Mouse (Mus musculus): Measurements from ENCODE around the gene Osgin1. TPM values are rescaled to one million over a fixed set of nuclear protein-coding genes. Genes with fewer than 3 reads are reported as not detected.

Osgin1 gene
- 0.40 TPM in 1 of 2 replicates, not detected in the other for polyA plus RNA-seq (2015; fragmentation: Nextera tagmentation; extraction: Ambion mirVana)

DNA sequence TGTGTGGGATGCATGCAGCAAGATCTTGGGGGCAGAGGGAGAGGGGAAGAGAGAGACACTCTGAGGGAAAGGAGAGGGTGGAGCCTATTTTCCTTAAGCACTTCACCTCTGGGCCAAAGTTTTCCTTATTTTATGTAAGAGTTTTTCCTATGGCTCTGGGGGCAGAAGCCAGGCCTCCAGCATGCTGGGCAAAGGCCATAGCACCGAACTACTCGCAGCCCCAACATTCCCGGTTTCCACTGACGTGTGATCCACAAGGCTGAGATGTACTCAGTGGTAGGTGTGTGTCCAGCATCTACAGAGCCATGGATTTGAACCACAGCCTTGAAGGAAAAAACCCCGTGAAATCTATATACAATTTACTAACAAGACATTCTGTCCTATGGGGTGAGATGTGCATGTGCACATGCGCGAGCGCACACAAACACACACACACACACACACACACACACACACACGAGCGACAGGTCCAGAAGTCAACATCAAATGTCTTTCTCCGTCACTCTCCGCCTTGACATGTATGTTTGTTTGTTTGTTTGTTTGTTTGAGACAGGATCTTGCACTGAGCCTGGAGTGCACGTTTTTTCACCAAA is at the start of gene Osgin1:
Osgin1 (plus strand) TSS at position 543 of the 593 bp plus-strand sequence.
- 90% methylated on average over 13 of the region's 13 CpGs for WGBS
- Histone ChIP-seq H3K36me3 (no peaks in the 10 kb centered on the region), H3K27me3 (no peaks in the 10 kb centered on the region), H3K4me1 (replicated peaks) (no peaks in the 10 kb centered on the region), H3K4me2 (no peak within 1 kb of the TSS), H3K9ac (no peak within 1 kb of the TSS), H3K4me3 (no peak within 1 kb of the TSS), H3K9me3 (no peaks in the 10 kb centered on the region), H3K27ac (replicated peaks) (no peak within 1 kb of the TSS)
- ATAC-seq (ENCODE audit: low read depth): no peak

- H3K36me3 ChIP-seq: no peaks in the 10 kb centered on the region
- H3K27ac ChIP-seq (replicated peaks): no peak overlapping the region
- no peak for ATAC-seq (ENCODE audit: low read depth)
- no peak overlapping the region for H3K9ac ChIP-seq
- H3K4me1 ChIP-seq (replicated peaks): no peaks in the 10 kb centered on the region
- H3K4me3 ChIP-seq: no peak overlapping the region
- 24% methylated on average over 10 of the region's 10 CpGs for WGBS
- H3K27me3 ChIP-seq: no peaks in the 10 kb centered on the region; the same call in 1 of the 2 replicates
- H3K9me3 ChIP-seq: no peaks in the 10 kb centered on the region
- no peak overlapping the region for H3K4me2 ChIP-seq
Measured at GRCm38 (mm10) chr8:119384478-119384877, 49.4 kb upstream of the Osgin1 start.

GRCm38 (mm10) chr8:119385854-119386253 is 48.1 kb upstream of the Osgin1 start:
- Histone ChIP-seq H3K4me2 (no peak overlapping the region), H3K9me3 (no peaks in the 10 kb centered on the region), H3K27me3 (no peaks in the 10 kb centered on the region; the same call in 1 of the 2 replicates), H3K9ac (no peak overlapping the region), H3K4me3 (no peak overlapping the region), H3K27ac (replicated peaks) (no peak overlapping the region), H3K36me3 (no peaks in the 10 kb centered on the region), H3K4me1 (replicated peaks) (no peaks in the 10 kb centered on the region)
- no peak for ATAC-seq (ENCODE audit: low read depth)
- WGBS: 78% methylated on average over 6 of the region's 6 CpGs

DNA sequence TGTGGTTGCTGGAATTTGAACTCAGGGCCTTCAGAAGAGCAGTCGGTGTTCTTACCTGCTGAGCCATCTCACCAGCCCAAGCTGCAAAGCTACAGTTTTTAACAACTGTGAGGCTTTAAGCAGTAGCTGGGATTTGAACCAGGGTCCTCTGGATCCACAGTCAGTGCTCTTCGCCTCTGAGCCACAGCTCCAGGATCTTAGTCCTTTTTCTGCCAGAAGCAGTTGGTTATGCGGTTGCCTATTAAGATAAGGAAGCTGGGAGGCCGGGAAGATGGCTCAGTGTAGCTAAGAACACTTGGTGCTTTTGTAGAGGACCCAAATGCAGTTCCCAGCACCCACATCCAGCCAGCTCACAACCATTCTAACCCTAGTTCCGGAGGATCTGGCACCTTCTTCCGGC is 46.9 kb upstream of the Osgin1 start:
- no peak for ATAC-seq (ENCODE audit: low read depth)
- Histone ChIP-seq H3K27ac (replicated peaks) (no peak overlapping the region), H3K4me3 (no peak overlapping the region), H3K27me3 (no peaks in the 10 kb centered on the region; the same call in 1 of the 2 replicates), H3K4me2 (no peak overlapping the region), H3K4me1 (replicated peaks) (no peaks in the 10 kb centered on the region), H3K9me3 (no peaks in the 10 kb centered on the region), H3K36me3 (no peaks in the 10 kb centered on the region), H3K9ac (no peak overlapping the region)
- 78% methylated on average over 6 of the region's 6 CpGs for whole genome bisulfite sequencing

- Histone ChIP-seq H3K4me3 (peak overlapping the region; percentile 89), H3K36me3 (peaks cover 9% of the 10 kb centered on the region; the same call in 1 of the 2 replicates), H3K27ac (replicated peaks) (peak overlapping the region; percentile 91), H3K27me3 (no peaks in the 10 kb centered on the region), H3K9me3 (no peaks in the 10 kb centered on the region), H3K9ac (peak overlapping the region; percentile 96), H3K4me2 (peak overlapping the region; percentile 94), H3K4me1 (replicated peaks) (peaks cover 15% of the 10 kb centered on the region)
- no peak for ATAC-seq (ENCODE audit: low read depth)
- WGBS: 81% methylated on average over 9 of the region's 9 CpGs
Measured at GRCm38 (mm10) chr8:119394097-119394496, 39.8 kb upstream of the Osgin1 start.

- Histone ChIP-seq H3K4me1 (replicated peaks) (peaks cover 15% of the 10 kb centered on the region), H3K9ac (peak within 1 kb of the TSS; percentile 96), H3K9me3 (no peaks in the 10 kb centered on the region), H3K4me3 (peak within 1 kb of the TSS; percentile 89), H3K27me3 (no peaks in the 10 kb centered on the region), H3K4me2 (peak within 1 kb of the TSS; percentile 94), H3K27ac (replicated peaks) (peak within 1 kb of the TSS; percentile 91), H3K36me3 (peaks cover 9% of the 10 kb centered on the region; the same call in 1 of the 2 replicates)
- 3% methylated on average over 29 of the region's 44 CpGs for WGBS
- peak; percentile 96 for ATAC-seq (ENCODE audit: low read depth)
Measured at GRCm38 (mm10) chr8:119394524-119395026, 39.3 kb upstream of the Osgin1 start, which contains the start of gene Mlycd. Mlycd (plus strand) TSS chr8:119394878.

DNA sequence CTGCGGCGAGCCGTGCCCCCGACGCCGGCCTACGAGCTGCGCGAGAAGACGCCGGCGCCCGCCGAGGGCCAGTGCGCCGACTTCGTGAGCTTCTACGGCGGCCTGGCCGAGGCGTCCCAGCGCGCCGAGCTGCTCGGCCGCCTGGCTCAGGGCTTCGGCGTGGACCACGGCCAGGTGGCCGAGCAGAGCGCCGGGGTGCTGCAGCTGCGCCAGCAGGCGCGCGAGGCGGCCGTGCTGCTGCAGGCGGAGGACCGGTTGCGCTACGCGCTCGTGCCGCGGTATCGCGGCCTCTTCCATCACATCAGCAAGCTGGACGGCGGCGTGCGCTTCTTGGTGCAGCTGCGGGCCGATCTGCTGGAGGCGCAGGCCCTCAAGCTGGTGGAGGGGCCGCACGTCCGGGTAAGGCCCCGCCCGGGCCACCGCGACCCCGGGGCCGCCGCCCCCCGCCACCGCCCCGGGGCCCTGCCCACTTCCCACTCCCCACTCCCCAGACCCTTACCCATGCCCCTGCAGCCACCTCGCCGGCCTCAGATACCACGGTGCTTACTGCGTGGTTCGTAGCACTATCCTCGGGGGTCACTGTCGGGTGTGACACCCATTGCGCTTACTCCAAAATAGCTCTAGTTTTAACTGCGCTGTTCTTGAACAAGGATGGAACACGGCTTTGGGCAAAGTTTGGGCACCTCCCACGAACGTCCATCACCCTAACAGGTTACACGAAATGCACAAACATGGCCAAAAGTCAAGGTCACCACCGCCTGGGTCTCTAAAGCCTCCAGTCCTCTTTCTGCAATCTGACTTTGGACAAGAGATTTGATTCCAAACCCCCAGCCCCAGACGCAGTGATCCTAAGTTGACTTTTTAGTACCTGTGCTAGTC is 38.6 kb upstream of the Osgin1 start:
- ATAC-seq (ENCODE audit: low read depth): peak; percentile 56
- 6% methylated on average over 83 of the region's 83 CpGs for WGBS
- Histone ChIP-seq H3K36me3 (peaks cover 9% of the 10 kb centered on the region; the same call in 1 of the 2 replicates), H3K4me3 (peak overlapping the region; percentile 89), H3K9ac (peak overlapping the region; percentile 96), H3K27me3 (no peaks in the 10 kb centered on the region), H3K27ac (replicated peaks) (peak overlapping the region; percentile 91), H3K4me1 (replicated peaks) (peaks cover 15% of the 10 kb centered on the region), H3K9me3 (no peaks in the 10 kb centered on the region), H3K4me2 (peak overlapping the region; percentile 94)

- no peak for ATAC-seq (ENCODE audit: low read depth)
- 82% methylated on average over 9 of the region's 9 CpGs for WGBS
- H3K36me3 ChIP-seq: peaks cover 31% of the 10 kb centered on the region
Measured at GRCm38 (mm10) chr8:119398558-119398957, 35.4 kb upstream of the Osgin1 start.

DNA sequence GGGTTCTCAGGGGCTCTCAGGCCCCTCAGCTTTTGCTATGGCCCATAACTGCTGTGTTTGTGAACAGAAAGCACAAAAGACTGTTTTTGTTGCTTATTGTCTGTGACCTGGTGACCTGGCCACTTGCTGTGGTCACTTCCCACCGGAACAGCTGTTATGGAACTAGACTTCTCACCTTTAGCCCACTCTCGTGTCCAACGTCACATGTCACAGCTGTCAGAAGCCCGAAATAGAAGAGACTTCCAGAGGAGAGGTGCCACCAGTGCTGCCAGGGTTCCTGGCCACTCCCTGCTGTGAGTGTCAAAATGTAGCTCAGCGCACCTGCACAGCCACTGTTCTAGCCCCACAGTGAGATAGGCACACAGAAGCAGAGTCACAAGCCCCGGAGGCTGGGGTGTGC is 34.7 kb upstream of the Osgin1 start:
- Histone ChIP-seq H3K4me1 (replicated peaks) (peaks cover 11% of the 10 kb centered on the region), H3K27ac (replicated peaks) (no peak overlapping the region), H3K9me3 (no peaks in the 10 kb centered on the region), H3K4me2 (no peak overlapping the region), H3K9ac (no peak overlapping the region), H3K4me3 (no peak overlapping the region), H3K27me3 (no peaks in the 10 kb centered on the region), H3K36me3 (peaks cover 37% of the 10 kb centered on the region)
- no peak for ATAC-seq (ENCODE audit: low read depth)
- WGBS: 69% methylated on average over 6 of the region's 6 CpGs

More at GRCm38 (mm10) chr8:119398558-119398957, 35.4 kb upstream of the Osgin1 start:
- no peak overlapping the region for H3K9ac ChIP-seq
- H3K27ac ChIP-seq (replicated peaks): no peak overlapping the region
- H3K9me3 ChIP-seq: no peaks in the 10 kb centered on the region
- peaks cover 15% of the 10 kb centered on the region for H3K4me1 ChIP-seq (replicated peaks)
- no peaks in the 10 kb centered on the region for H3K27me3 ChIP-seq
- H3K4me3 ChIP-seq: no peak overlapping the region
- H3K4me2 ChIP-seq: no peak overlapping the region

- Histone ChIP-seq H3K9me3 (no peaks in the 10 kb centered on the region), H3K4me1 (replicated peaks) (peaks cover 9% of the 10 kb centered on the region), H3K4me3 (no peak overlapping the region), H3K27ac (replicated peaks) (no peak overlapping the region), H3K36me3 (peaks cover 46% of the 10 kb centered on the region), H3K4me2 (no peak overlapping the region), H3K27me3 (no peaks in the 10 kb centered on the region), H3K9ac (no peak overlapping the region)
- WGBS: 90% methylated on average over 9 of the region's 9 CpGs
- ATAC-seq (ENCODE audit: low read depth): no peak
Measured at GRCm38 (mm10) chr8:119400122-119400671, 33.7 kb upstream of the Osgin1 start.

- H3K4me1 ChIP-seq (replicated peaks): peaks cover 3% of the 10 kb centered on the region
- 90% methylated on average over 3 of the region's 3 CpGs for WGBS
- H3K36me3 ChIP-seq: peaks cover 46% of the 10 kb centered on the region
- ATAC-seq (ENCODE audit: low read depth): no peak
- H3K9ac ChIP-seq: no peak overlapping the region
- H3K27me3 ChIP-seq: no peaks in the 10 kb centered on the region
- no peak overlapping the region for H3K4me2 ChIP-seq
- no peak overlapping the region for H3K27ac ChIP-seq (replicated peaks)
- H3K4me3 ChIP-seq: no peak overlapping the region
- no peaks in the 10 kb centered on the region for H3K9me3 ChIP-seq
Measured at GRCm38 (mm10) chr8:119400904-119401303, 33.0 kb upstream of the Osgin1 start.

GRCm38 (mm10) chr8:119403912-119404311 is 30.0 kb upstream of the Osgin1 start:
- peaks cover 63% of the 10 kb centered on the region for H3K36me3 ChIP-seq
- H3K9me3 ChIP-seq: no peaks in the 10 kb centered on the region
- H3K4me2 ChIP-seq: no peak overlapping the region
- H3K27me3 ChIP-seq: no peaks in the 10 kb centered on the region
- no peak overlapping the region for H3K9ac ChIP-seq
- H3K4me1 ChIP-seq (replicated peaks): no peaks in the 10 kb centered on the region
- ATAC-seq (ENCODE audit: low read depth): no peak
- no peak overlapping the region for H3K4me3 ChIP-seq
- 85% methylated on average over 10 of the region's 10 CpGs for WGBS
- H3K27ac ChIP-seq (replicated peaks): no peak overlapping the region
